In the genomic region with DNA sequence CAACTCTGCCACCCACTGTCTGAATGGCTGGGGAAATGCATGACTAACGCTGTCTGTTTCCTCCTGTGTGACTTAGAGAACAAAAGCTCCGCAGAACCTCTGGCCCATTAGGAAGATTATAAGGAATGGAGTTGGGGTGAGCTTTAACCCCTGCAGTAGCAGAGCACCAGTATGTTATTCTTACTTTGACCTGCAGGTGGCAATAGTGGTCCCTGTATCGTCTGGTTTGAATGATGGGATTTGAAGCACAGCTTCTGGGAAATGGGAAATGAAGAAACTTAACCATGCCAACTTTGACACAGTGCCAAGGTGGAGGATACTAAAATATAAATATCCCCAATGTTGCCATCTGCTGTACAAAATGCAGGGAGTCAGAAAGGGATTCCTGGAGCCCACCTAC, we compare ENCODE assay signal across 10 mouse cellular contexts. TPM values are rescaled to one million over a fixed set of nuclear protein-coding genes. Genes with fewer than 3 reads are reported as not detected.
DNase-seq lines count a peak whose midpoint lies in the region; ATAC-seq and TF ChIP-seq lines count a peak whose summit lies in the region.
"Had no signal": no experiment of that assay in that cellular context is flagged by ENCODE, and none has a peak within 500 bp of the region (broad histone marks: within the 10 kb centered on the region; RNA-seq: fewer than 3 reads in every experiment).

No protein-coding gene starts in this region.

- H3K36me3 ChIP-seq in kidney, adult 2 months (ENCODE audit: control insufficient read depth, insufficient read depth, low read length), result no peaks in the 10 kb centered on the region
- H3K36me3 ChIP-seq in kidney, embryonic 16.5 days (ENCODE audit: insufficient read depth, low read length), result 0 out of 2 replicates have a peak, but pooled peaks cover 1% of the 10 kb centered on the region
- no peaks in the 10 kb centered on the region for H3K36me3 ChIP-seq in MEL (ENCODE audit: control insufficient read depth in 1 of 2, insufficient read depth in 2 of 2, low read length in 2 of 2)
- peaks cover 12% of the 10 kb centered on the region; the same call in 1 of the 2 replicates for H3K36me3 ChIP-seq in embryonic facial prominence, embryonic 14.5 days (ENCODE audit: control insufficient read depth, insufficient read depth, low read length)
- H3K36me3 ChIP-seq in lung, embryonic 14.5 days (ENCODE audit: insufficient read depth), result no peaks in the 10 kb centered on the region

- no peaks in the 10 kb centered on the region for H3K79me2 ChIP-seq in MEL (ENCODE audit: control insufficient read depth, insufficient read depth, low read length, poor library complexity)

- H3K27me3 ChIP-seq in kidney, adult 2 months (replicated peaks; ENCODE audit: control insufficient read depth, insufficient read depth, low read length), result no peaks in the 10 kb centered on the region
- H3K27me3 ChIP-seq in kidney, embryonic 16.5 days (ENCODE audit: insufficient read depth, low read length), result no peaks in the 10 kb centered on the region
- H3K27me3 ChIP-seq in MEL (ENCODE audit: control insufficient read depth in 1 of 2, insufficient read depth in 2 of 2, low read length in 2 of 2), result no peaks in the 10 kb centered on the region
- no peaks in the 10 kb centered on the region for H3K27me3 ChIP-seq in embryonic facial prominence, embryonic 14.5 days (replicated peaks; ENCODE audit: control insufficient read depth, insufficient read depth, low read length)
- no peaks in the 10 kb centered on the region for H3K27me3 ChIP-seq in lung, embryonic 14.5 days (ENCODE audit: insufficient read depth, low read length)

- no peak overlapping the region for H3K4me3 ChIP-seq in kidney, adult 2 months (ENCODE audit: insufficient read depth, low read depth, low read length)
- H3K4me3 ChIP-seq in kidney, embryonic 16.5 days (ENCODE audit: low read length), result no peak overlapping the region
- no peak overlapping the region for H3K4me3 ChIP-seq in MEL (ENCODE audit: control insufficient read depth in 1 of 2, insufficient read depth in 1 of 2, low read depth in 2 of 2, low read length in 2 of 2)
- H3K4me3 ChIP-seq in embryonic facial prominence, embryonic 14.5 days (ENCODE audit: low read depth, low read length), result no peak overlapping the region
- H3K4me3 ChIP-seq in lung, embryonic 14.5 days (ENCODE audit: low read depth, low read length), result no peak overlapping the region

- WGBS in kidney, adult 2 months, result 8% methylated on average over 3 of the region's 3 CpGs
- WGBS in kidney, embryonic 16.5 days, result 5% methylated on average over 3 of the region's 3 CpGs
- WGBS in embryonic facial prominence, embryonic 14.5 days, result 3% methylated on average over 3 of the region's 3 CpGs
- WGBS in lung, embryonic 14.5 days, result 14% methylated on average over 3 of the region's 3 CpGs

- no peak for ATAC-seq in kidney, embryonic 16.5 days (ENCODE audit: low FRiP score, low TSS enrichment)
- ATAC-seq in embryonic facial prominence, embryonic 14.5 days (ENCODE audit: low read depth), result no peak
- 0 out of 2 replicates have a peak, but pooled peaks have one; percentile 29 for ATAC-seq in lung, embryonic 14.5 days (ENCODE audit: insufficient read depth)

- no peak for TF ChIP-seq POLR2A in kidney, adult 2 months (IDR thresholded peaks at IDR 0.05; ENCODE audit: low read depth, low read length)
- TF ChIP-seq POLR2A in MEL (IDR thresholded peaks at IDR 0.05; ENCODE audit: control insufficient read depth in 1 of 2, insufficient read depth in 1 of 2, low read depth in 1 of 2, low read length in 2 of 2, poor library complexity in 1 of 2), result no peak

- H3K4me2 ChIP-seq in kidney, embryonic 16.5 days (replicated peaks; ENCODE audit: low read depth, low read length), result no peak overlapping the region
- H3K4me2 ChIP-seq in embryonic facial prominence, embryonic 14.5 days (ENCODE audit: low read depth, low read length), result no peak overlapping the region
- no peak overlapping the region for H3K4me2 ChIP-seq in lung, embryonic 14.5 days

- H3K9me3 ChIP-seq in kidney, embryonic 16.5 days (ENCODE audit: low read length), result no peaks in the 10 kb centered on the region
- H3K9me3 ChIP-seq in MEL (replicated peaks; ENCODE audit: insufficient read depth, low read length), result no peaks in the 10 kb centered on the region
- no peaks in the 10 kb centered on the region for H3K9me3 ChIP-seq in embryonic facial prominence, embryonic 14.5 days (ENCODE audit: control insufficient read depth, low read length)
- no peaks in the 10 kb centered on the region for H3K9me3 ChIP-seq in lung, embryonic 14.5 days (ENCODE audit: low read depth, low read length)

- DNase-seq in kidney, adult 2 months, result peak; percentile 44
- DNase-seq in MEL (ENCODE audit: low read depth, low spot score), result peak; percentile 10
- DNase-seq in embryonic facial prominence, embryonic 14.5 days (ENCODE audit: low spot score), result peak; percentile 69
- DNase-seq in hindlimb bud, embryonic 11.5 days (ENCODE audit: extremely low spot score, low read depth, low spot score), result peak; percentile 72
- peak; percentile 84 for DNase-seq in lung, embryonic 14.5 days
- DNase-seq in retina, postnatal 7 days (ENCODE audit: low read depth, low spot score), result peak; percentile 55
- DNase-seq in T-cell, adult 2 months (ENCODE audit: low spot score), result no peak

- TF ChIP-seq CTCF in kidney, adult 2 months (conservative IDR thresholded peaks at IDR 0.05; ENCODE audit: insufficient read depth, insufficient read length, low read depth, low read length), result 0 out of 2 replicates have a peak, but pooled peaks have one; percentile 16
- TF ChIP-seq CTCF in MEL (IDR thresholded peaks at IDR 0.05 in 2 of 3, conservative IDR thresholded peaks at IDR 0.05 in 1 of 3; ENCODE audit: control insufficient read depth in 1 of 3, insufficient read depth in 1 of 3, low read depth in 2 of 3, low read length in 3 of 3, poor library complexity in 1 of 3, severe bottlenecking in 1 of 3), result peak in 2 of 3 experiments; percentile 15 to 21; a peak in 2 of 6 replicates
- TF ChIP-seq CTCF in lung, embryonic 14.5 days (IDR thresholded peaks at IDR 0.05; ENCODE audit: low read depth), result peak; percentile 73

- H3K9ac ChIP-seq in kidney, embryonic 16.5 days (replicated peaks; ENCODE audit: low read length), result no peak overlapping the region
- no peak overlapping the region for H3K9ac ChIP-seq in MEL (ENCODE audit: control insufficient read depth, low read depth, low read length, poor library complexity, severe bottlenecking)
- H3K9ac ChIP-seq in embryonic facial prominence, embryonic 14.5 days (ENCODE audit: low read depth, low read length), result no peak overlapping the region
- no peak overlapping the region for H3K9ac ChIP-seq in lung, embryonic 14.5 days

- peak; percentile 15 for TF ChIP-seq RAD21 in MEL (IDR thresholded peaks at IDR 0.05; ENCODE audit: low read depth, low read length)

- no peak for TF ChIP-seq EP300 in MEL (IDR thresholded peaks at IDR 0.05; ENCODE audit: low read depth in 1 of 2, low read length in 2 of 2)

- H3K4me1 ChIP-seq in kidney, adult 2 months (ENCODE audit: control insufficient read depth, insufficient read depth, low read length), result 0 out of 2 replicates have a peak, but pooled peaks cover 3% of the 10 kb centered on the region
- H3K4me1 ChIP-seq in kidney, embryonic 16.5 days (ENCODE audit: insufficient read depth, low read length), result no peaks in the 10 kb centered on the region
- no peaks in the 10 kb centered on the region for H3K4me1 ChIP-seq in MEL (ENCODE audit: control insufficient read depth in 1 of 2, insufficient read depth in 2 of 2, low read length in 2 of 2)
- no peaks in the 10 kb centered on the region for H3K4me1 ChIP-seq in embryonic facial prominence, embryonic 14.5 days (ENCODE audit: control insufficient read depth, insufficient read depth, low read length)
- H3K4me1 ChIP-seq in lung, embryonic 14.5 days (ENCODE audit: insufficient read depth), result no peaks in the 10 kb centered on the region

- no peak overlapping the region for H3K27ac ChIP-seq in kidney, adult 2 months (ENCODE audit: insufficient read depth, low read depth, low read length)
- no peak overlapping the region for H3K27ac ChIP-seq in kidney, embryonic 16.5 days (ENCODE audit: low read length)
- no peak overlapping the region for H3K27ac ChIP-seq in MEL (ENCODE audit: control insufficient read depth, low read depth, low read length)
- H3K27ac ChIP-seq in embryonic facial prominence, embryonic 14.5 days (replicated peaks; ENCODE audit: low read depth, low read length), result no peak overlapping the region
- H3K27ac ChIP-seq in lung, embryonic 14.5 days (ENCODE audit: low read depth), result no peak overlapping the region

TF ChIP-seq in MEL, 35 proteins besides CTCF, POLR2A, EP300 and RAD21 (continues in another document):
- TF ChIP-seq CHD2 (IDR thresholded peaks at IDR 0.05; ENCODE audit: low read length), result no peak
- no peak for TF ChIP-seq KAT2A (conservative IDR thresholded peaks at IDR 0.05; ENCODE audit: low read depth, low read length)
- no peak for TF ChIP-seq UBTF (IDR thresholded peaks at IDR 0.05; ENCODE audit: borderline replicate concordance, insufficient read depth, low read depth, low read length)
- no peak for TF ChIP-seq NELFE (IDR thresholded peaks at IDR 0.05; ENCODE audit: low read depth, low read length)
- no peak for TF ChIP-seq ETS1 (IDR thresholded peaks at IDR 0.05; ENCODE audit: low read depth, low read length)
- TF ChIP-seq ZC3H11A (IDR thresholded peaks at IDR 0.05; ENCODE audit: low read depth, low read length), result no peak
- TF ChIP-seq ELF1 (IDR thresholded peaks at IDR 0.05; ENCODE audit: low read depth, low read length), result no peak
- TF ChIP-seq BHLHE40 (IDR thresholded peaks at IDR 0.05; ENCODE audit: borderline replicate concordance, low read depth, low read length), result no peak
- no peak for TF ChIP-seq SIN3A (IDR thresholded peaks at IDR 0.05; ENCODE audit: low read length)
- no peak for TF ChIP-seq ZMIZ1 (IDR thresholded peaks at IDR 0.05; ENCODE audit: low read depth, low read length)
- no peak for TF ChIP-seq RCOR1 (IDR thresholded peaks at IDR 0.05; ENCODE audit: low read depth, low read length)
- TF ChIP-seq ZKSCAN1 (IDR thresholded peaks at IDR 0.05; ENCODE audit: low read depth, low read length), result no peak

RNA-seq across cellular contexts. Expression of gene Cyb5r2, which starts 8.6 kb away (rescaled TPM):
- not detected in 2 replicates for polyA plus RNA-seq in kidney, adult 2 months (2012; rRNA removed)
- 0.14 and 0.22 TPM in 2 replicates for polyA plus RNA-seq in kidney, embryonic 16.5 days (2015; fragmentation: Nextera tagmentation; extraction: Ambion mirVana)
- total RNA-seq in MEL (2012; rRNA removed), result not detected in 2 replicates
- polyA plus RNA-seq in MEL (2012; ENCODE audit: insufficient read depth in 1 of 2, insufficient read length in 2 of 2, low read depth in 1 of 2, low replicate concordance in 2 of 2, missing spikeins in 1 of 2), result not detected
- 0.33 and 0.60 TPM in 2 replicates for polyA plus RNA-seq in embryonic facial prominence, embryonic 14.5 days (2014; fragmentation: Nextera tagmentation; extraction: Ambion mirVana)
- 0.14 and 0.18 TPM in 2 replicates for polyA plus RNA-seq in lung, embryonic 14.5 days (2014; fragmentation: Nextera tagmentation; extraction: Ambion mirVana)
- total RNA-seq: adrenal gland, adult 18-20 months had no signal

RNA-seq across cellular contexts. Expression of gene Ovch2, which starts 51.7 kb away (rescaled TPM):
- not detected in 2 replicates for polyA plus RNA-seq in kidney, adult 2 months (2012; rRNA removed)
- not detected in 2 replicates for polyA plus RNA-seq in kidney, embryonic 16.5 days (2015; fragmentation: Nextera tagmentation; extraction: Ambion mirVana)
- not detected in 2 replicates for total RNA-seq in MEL (2012; rRNA removed)
- polyA plus RNA-seq in MEL (2012; ENCODE audit: insufficient read depth in 1 of 2, insufficient read length in 2 of 2, low read depth in 1 of 2, low replicate concordance in 2 of 2, missing spikeins in 1 of 2), result not detected
- not detected in 2 replicates for polyA plus RNA-seq in embryonic facial prominence, embryonic 14.5 days (2014; fragmentation: Nextera tagmentation; extraction: Ambion mirVana)
- polyA plus RNA-seq in lung, embryonic 14.5 days (2014; fragmentation: Nextera tagmentation; extraction: Ambion mirVana), result not detected in 2 replicates
- total RNA-seq: adrenal gland, adult 18-20 months had no signal
- polyA plus RNA-seq: heart, embryonic 14.5 days had no signal

Comparison
In these comparisons a context has a peak if more than half of its experiments do, and no peak if none do; other contexts are left out.
1. CTCF ChIP-seq: peak in every context shown above with its lines; median percentile 73 in lung, embryonic 14.5 days; 18 in MEL; 16 in kidney, adult 2 months.